Mouse (Mus musculus) monocyte, adult 2 months (primary cell): ENCODE data around the gene 1110008L16Rik.
"Not testable (repeated sequence)": the region's sequence is repeated elsewhere in the genome, so short reads cannot be mapped to it uniquely, and the experiment has no call there.

Experiments used
- DNase-seq, 2 experiments: peaks; one replicate each; pipeline ENCODE4 v3.0.0; 2022; ENCODE audit warnings: low spot score in 2 of 2, low read depth in 1 of 2

1110008L16Rik gene

GRCm38 (mm10) chr12:55338490-55338889, 39.1 kb downstream of the 1110008L16Rik start:
- DNase-seq, result not testable (repeated sequence)

- not testable (repeated sequence) for DNase-seq
These were observed 43.7 kb downstream of the 1110008L16Rik start for GRCm38 (mm10) chr12:55343045-55343444.

- DNase-seq, result no peak
These were observed 44.6 kb downstream of the 1110008L16Rik start for GRCm38 (mm10) chr12:55343998-55344397.

- DNase-seq, result no peak
These were observed 45.2 kb downstream of the 1110008L16Rik start for GRCm38 (mm10) chr12:55344583-55344982.

GRCm38 (mm10) chr12:55353423-55353822, 54.0 kb downstream of the 1110008L16Rik start:
- no peak for DNase-seq

- no peak for DNase-seq
These were observed 55.5 kb downstream of the 1110008L16Rik start for GRCm38 (mm10) chr12:55354904-55355303.

GRCm38 (mm10) chr12:55357303-55357702, 57.9 kb downstream of the 1110008L16Rik start:
- no peak for DNase-seq

- peak; percentile 35 to 41 for DNase-seq
These were observed 61.6 kb downstream of the 1110008L16Rik start for GRCm38 (mm10) chr12:55360929-55361328.

- DNase-seq, result no peak
These were observed 65.7 kb downstream of the 1110008L16Rik start for GRCm38 (mm10) chr12:55365083-55365482.

- DNase-seq, result no peak
These were observed 73.2 kb downstream of the 1110008L16Rik start for GRCm38 (mm10) chr12:55372424-55373055.

- no peak for DNase-seq
These were observed 77.7 kb downstream of the 1110008L16Rik start for GRCm38 (mm10) chr12:55376956-55377609.

GRCm38 (mm10) chr12:55377610-55377980, 78.2 kb downstream of the 1110008L16Rik start:
- DNase-seq, result no peak

- no peak for DNase-seq
These were observed 84.8 kb downstream of the 1110008L16Rik start, which contains the start of gene Psma6 for GRCm38 (mm10) chr12:55384023-55384749. Psma6 (plus strand) TSS chr12:55384222.

GRCm38 (mm10) chr12:55384826-55385225, 85.4 kb downstream of the 1110008L16Rik start:
- no peak for DNase-seq

GRCm38 (mm10) chr12:55385931-55386330, 86.6 kb downstream of the 1110008L16Rik start:
- DNase-seq, result no peak

GRCm38 (mm10) chr12:55386456-55386855, 87.1 kb downstream of the 1110008L16Rik start:
- DNase-seq, result no peak

- no peak for DNase-seq
These were observed 87.9 kb downstream of the 1110008L16Rik start for GRCm38 (mm10) chr12:55387083-55387787.

GRCm38 (mm10) chr12:55387788-55388465, 88.5 kb downstream of the 1110008L16Rik start:
- no peak for DNase-seq

- DNase-seq, result no peak
These were observed 89.1 kb downstream of the 1110008L16Rik start for GRCm38 (mm10) chr12:55388478-55388877.

GRCm38 (mm10) chr12:55389132-55390081, 90.0 kb downstream of the 1110008L16Rik start:
- peak; percentile 56 to 63 for DNase-seq
